Mouse (Mus musculus) liver, embryonic 13.5 days (tissue): Measurements from ENCODE around the gene Zfp212. TPM values are rescaled to one million over a fixed set of nuclear protein-coding genes. Genes with fewer than 3 reads are reported as not detected.
A peak's percentile ranks its signal among the peaks of the same experiment; 100 is the strongest.

Experiments
- ATAC-seq: fragments of 200-750 bp; cut with Nextera tagmentation; 2 replicates; pipeline ENCODE4 v1.8.0; 2017; ENCODE audit warnings: low read depth, mild to moderate bottlenecking, moderate number of reproducible peaks, moderate library complexity
- DNase-seq: peaks from one replicate; pipeline ENCODE4 v3.0.0; 2022
- H3K27ac ChIP-seq: fragments of 300-500 bp; sonication (generic); 2 replicates; pipeline ENCODE4 v1.5.1; 2015; ENCODE audit warnings: moderate library complexity, mild to moderate bottlenecking, inconsistent platforms
- H3K27me3 ChIP-seq: fragments of 300-500 bp; sonication (generic); 2 replicates; pipeline ENCODE4 v1.6.1; 2015; ENCODE audit warnings: mild to moderate bottlenecking, inconsistent platforms
- H3K36me3 ChIP-seq: fragments of 300-500 bp; sonication (generic); 2 replicates; pipeline ENCODE4 v1.6.1; 2015; ENCODE audit warnings: mild to moderate bottlenecking, inconsistent platforms
- H3K4me1 ChIP-seq: fragments of 300-500 bp; sonication (generic); replicated peaks from 2 replicates; pipeline ENCODE4 v1.6.1; 2015; ENCODE audit warnings: inconsistent platforms
- H3K4me2 ChIP-seq: fragments of 300-500 bp; sonication (generic); 2 replicates; pipeline ENCODE4 v1.6.1; 2015; ENCODE audit warnings: inconsistent platforms, mild to moderate bottlenecking, moderate library complexity
- H3K4me3 ChIP-seq: fragments of 300-500 bp; sonication (generic); replicated peaks from 2 replicates; pipeline ENCODE4 v1.5.1; 2015; ENCODE audit warnings: mild to moderate bottlenecking, inconsistent platforms
- H3K9ac ChIP-seq: fragments of 300-500 bp; sonication (generic); 2 replicates; pipeline ENCODE4 v1.6.1; 2015; ENCODE audit warnings: mild to moderate bottlenecking, inconsistent platforms
- H3K9me3 ChIP-seq: fragments of 300-500 bp; sonication (generic); replicated peaks from 2 replicates; pipeline ENCODE4 v1.6.1; 2016; ENCODE audit warnings: inconsistent platforms
- WGBS: fragments of 180-500 bp; shearing (Covaris S2); methylation state at CpG from one replicate; pipeline ENCODE4 v1.1.7; 2015; ENCODE audit not compliant: insufficient replicate concordance; 5-methylcytosine and 5-hydroxymethylcytosine counted together
- polyA plus RNA-seq: library from polyadenylated mRNA; unstranded; fragments of >200 nt; fragmentation: Nextera tagmentation; extraction: Ambion mirVana; gene quantifications from 2 replicates; pipeline ENCODE4 v1.2.1, GENCODE M21; 2015

Zfp212 gene
- polyA plus RNA-seq, 1 experiment from 2014 or later = 6.8 TPM

- H3K9ac ChIP-seq = no peak overlapping the region
- H3K27me3 ChIP-seq = no peaks in the 10 kb centered on the region
- H3K9me3 ChIP-seq = peaks cover 6% of the 10 kb centered on the region; the same call in 1 of the 2 replicates
- no peak for ATAC-seq
- H3K4me2 ChIP-seq = no peak overlapping the region
- peaks cover 77% of the 10 kb centered on the region for H3K36me3 ChIP-seq
- no peak overlapping the region for H3K27ac ChIP-seq
- H3K4me1 ChIP-seq = no peaks in the 10 kb centered on the region
- no peak overlapping the region for H3K4me3 ChIP-seq
- DNase-seq = no peak
- WGBS = 76% methylated on average over 4 of the region's 4 CpGs
Observed at GRCm38 (mm10) chr6:47903587-47903986, 16.7 kb upstream of the Zfp212 start.

GRCm38 (mm10) chr6:47904361-47904760, 15.9 kb upstream of the Zfp212 start:
- H3K9ac ChIP-seq = no peak overlapping the region
- H3K4me2 ChIP-seq = no peak overlapping the region
- no peaks in the 10 kb centered on the region for H3K4me1 ChIP-seq
- H3K36me3 ChIP-seq = peaks cover 71% of the 10 kb centered on the region
- H3K9me3 ChIP-seq = peaks cover 6% of the 10 kb centered on the region; the same call in 1 of the 2 replicates
- no peaks in the 10 kb centered on the region for H3K27me3 ChIP-seq
- H3K4me3 ChIP-seq = no peak overlapping the region
- WGBS = 81% methylated on average over 19 of the region's 19 CpGs
- no peak for DNase-seq
- ATAC-seq = no peak
- no peak overlapping the region for H3K27ac ChIP-seq

GRCm38 (mm10) chr6:47904917-47905695, 15.2 kb upstream of the Zfp212 start:
- Histone ChIP-seq H3K27ac (no peak overlapping the region), H3K36me3 (peaks cover 65% of the 10 kb centered on the region), H3K9me3 (peaks cover 6% of the 10 kb centered on the region; the same call in 1 of the 2 replicates), H3K9ac (no peak overlapping the region), H3K4me1 (no peaks in the 10 kb centered on the region), H3K4me2 (no peak overlapping the region), H3K4me3 (no peak overlapping the region), H3K27me3 (no peaks in the 10 kb centered on the region)
- DNase-seq (no peak), ATAC-seq (no peak)
- 85% methylated on average over 44 of the region's 44 CpGs for WGBS

GRCm38 (mm10) chr6:47906326-47906725, 13.9 kb upstream of the Zfp212 start:
- Histone ChIP-seq H3K27me3 (no peaks in the 10 kb centered on the region), H3K4me2 (no peak overlapping the region), H3K9ac (no peak overlapping the region), H3K27ac (no peak overlapping the region), H3K4me1 (no peaks in the 10 kb centered on the region), H3K4me3 (no peak overlapping the region), H3K9me3 (peaks cover 6% of the 10 kb centered on the region; the same call in 1 of the 2 replicates), H3K36me3 (peaks cover 54% of the 10 kb centered on the region)
- 89% methylated on average over 5 of the region's 5 CpGs for WGBS
- ATAC-seq = no peak
- no peak for DNase-seq

- Histone ChIP-seq H3K4me2 (no peak overlapping the region), H3K4me3 (no peak overlapping the region), H3K9ac (no peak overlapping the region), H3K4me1 (no peaks in the 10 kb centered on the region), H3K36me3 (peaks cover 29% of the 10 kb centered on the region), H3K27ac (no peak overlapping the region), H3K9me3 (peaks cover 6% of the 10 kb centered on the region; the same call in 1 of the 2 replicates), H3K27me3 (no peaks in the 10 kb centered on the region)
- WGBS = 78% methylated on average over 1 of the region's 1 CpGs
- ATAC-seq = no peak
- no peak for DNase-seq
Observed at GRCm38 (mm10) chr6:47909007-47909406, 11.3 kb upstream of the Zfp212 start.

GRCm38 (mm10) chr6:47911650-47912049, 8.6 kb upstream of the Zfp212 start:
- no peak for DNase-seq
- no peak overlapping the region for H3K27ac ChIP-seq
- WGBS = 15% methylated on average over 1 of the region's 1 CpGs
- peaks cover 2% of the 10 kb centered on the region for H3K36me3 ChIP-seq
- H3K9me3 ChIP-seq = no peaks in the 10 kb centered on the region
- peaks cover 12% of the 10 kb centered on the region for H3K4me1 ChIP-seq
- no peaks in the 10 kb centered on the region for H3K27me3 ChIP-seq
- no peak overlapping the region for H3K4me3 ChIP-seq
- H3K4me2 ChIP-seq = no peak overlapping the region
- no peak for ATAC-seq
- H3K9ac ChIP-seq = no peak overlapping the region

GRCm38 (mm10) chr6:47912991-47913390, 7.3 kb upstream of the Zfp212 start:
- H3K27ac ChIP-seq = no peak overlapping the region
- no peak for ATAC-seq
- WGBS = 48% methylated on average over 3 of the region's 3 CpGs

GRCm38 (mm10) chr6:47917051-47917450, 3.2 kb upstream of the Zfp212 start:
- WGBS = 54% methylated on average over 5 of the region's 5 CpGs
- Histone ChIP-seq H3K9me3 (no peaks in the 10 kb centered on the region), H3K36me3 (no peaks in the 10 kb centered on the region), H3K9ac (peak overlapping the region; percentile 17; the same call in 1 of the 2 replicates), H3K27me3 (no peaks in the 10 kb centered on the region), H3K27ac (peak overlapping the region; percentile 45; the same call in 1 of the 2 replicates), H3K4me2 (0 out of 2 replicates have a peak overlapping the region, but pooled peaks have one; percentile 10), H3K4me1 (peaks cover 56% of the 10 kb centered on the region), H3K4me3 (no peak overlapping the region)
- DNase-seq (no peak), ATAC-seq (no peak)

More at GRCm38 (mm10) chr6:47912991-47913390, 7.3 kb upstream of the Zfp212 start:
- Histone ChIP-seq H3K9ac (no peak overlapping the region), H3K27me3 (no peaks in the 10 kb centered on the region), H3K4me3 (no peak overlapping the region), H3K36me3 (no peaks in the 10 kb centered on the region), H3K9me3 (no peaks in the 10 kb centered on the region), H3K4me2 (no peak overlapping the region), H3K4me1 (peaks cover 26% of the 10 kb centered on the region)
- no peak for DNase-seq

GRCm38 (mm10) chr6:47918768-47919274, 1.5 kb upstream of the Zfp212 start:
- ATAC-seq (no peak), DNase-seq (no peak)
- no peaks in the 10 kb centered on the region for H3K27me3 ChIP-seq
- peak overlapping the region; percentile 98; the same call in 1 of the 2 replicates for H3K27ac ChIP-seq
- H3K9me3 ChIP-seq = no peaks in the 10 kb centered on the region
- H3K4me2 ChIP-seq = no peak overlapping the region
- peaks cover 64% of the 10 kb centered on the region for H3K4me1 ChIP-seq
- no peaks in the 10 kb centered on the region for H3K36me3 ChIP-seq
- H3K9ac ChIP-seq = no peak overlapping the region
- 81% methylated on average over 3 of the region's 3 CpGs for WGBS
- no peak overlapping the region for H3K4me3 ChIP-seq

- WGBS = 27% methylated on average over 11 of the region's 11 CpGs
- H3K9me3 ChIP-seq = no peaks in the 10 kb centered on the region
- peak overlapping the region; percentile 89 for H3K4me3 ChIP-seq
- ATAC-seq (peak; percentile 10), DNase-seq (no peak)
- H3K9ac ChIP-seq = peak overlapping the region; percentile 93
- H3K4me2 ChIP-seq = peak overlapping the region; percentile 76
- H3K4me1 ChIP-seq = peaks cover 64% of the 10 kb centered on the region
- no peaks in the 10 kb centered on the region for H3K36me3 ChIP-seq
- H3K27me3 ChIP-seq = no peaks in the 10 kb centered on the region
- H3K27ac ChIP-seq = peak overlapping the region; percentile 98
Observed at GRCm38 (mm10) chr6:47919646-47920446, 430 bp upstream of the Zfp212 start.

GRCm38 (mm10) chr6:47942461-47942860, 22.2 kb downstream of the Zfp212 start:
- no peak for DNase-seq
- H3K9ac ChIP-seq = peak overlapping the region; percentile 85
- H3K4me1 ChIP-seq = peaks cover 20% of the 10 kb centered on the region
- peak overlapping the region; percentile 96 for H3K4me2 ChIP-seq
- H3K9me3 ChIP-seq = no peaks in the 10 kb centered on the region
- WGBS = 41% methylated on average over 12 of the region's 12 CpGs
- peak; percentile 21; the same call in 1 of the 2 replicates for ATAC-seq
- H3K27me3 ChIP-seq = no peaks in the 10 kb centered on the region
- peak overlapping the region; percentile 68 for H3K4me3 ChIP-seq
- peaks cover 21% of the 10 kb centered on the region for H3K36me3 ChIP-seq
- H3K27ac ChIP-seq = peak overlapping the region; percentile 75; the same call in 1 of the 2 replicates
